Mouse (Mus musculus) heart, postnatal 10 days (tissue): ENCODE measurements around the gene Ei24. TPM values are rescaled to one million over a fixed set of nuclear protein-coding genes. Genes with fewer than 3 reads are reported as not detected.

Experiments
- DNase-seq, 2 experiments: peaks; one replicate each; pipeline ENCODE4 v3.0.0; 2021
- intact Hi-C: fragments of 180-260 bp; cut with DNase I; formaldehyde crosslinking; loops from one replicate; pipeline ENCODE4 v1.15.1; 2025
- total RNA-seq, 2 experiments: library from RNA; stranded (reverse); gene quantifications; 2 replicates each; pipeline ENCODE4 v1.2.3; 2021

Ei24 gene
- total RNA-seq, 2 experiments from 2014 or later = 102 to 108 TPM

DNA sequence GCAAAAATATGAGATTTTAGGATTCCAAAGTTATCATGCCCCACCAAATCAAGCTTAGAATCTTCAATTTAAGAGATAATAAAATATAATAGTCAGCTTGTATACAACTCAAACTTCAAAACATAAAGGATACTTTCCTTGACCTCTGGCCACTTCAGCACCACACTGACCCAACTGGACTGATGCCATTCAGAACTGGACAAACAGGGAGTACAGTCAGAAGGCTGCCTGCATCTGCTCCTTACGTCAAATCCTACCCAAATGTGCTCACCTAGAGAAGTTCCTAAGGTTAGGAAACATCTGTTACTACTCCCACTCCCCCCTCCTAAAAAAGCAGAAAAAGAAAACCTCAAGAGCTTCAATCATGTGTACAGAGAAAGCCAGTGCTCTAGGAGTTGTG lies 1.6 kb downstream of the Ei24 start:
- intact Hi-C loops = no loop called here
- DNase-seq = peak in 1 of 2 experiments; percentile 9

DNA sequence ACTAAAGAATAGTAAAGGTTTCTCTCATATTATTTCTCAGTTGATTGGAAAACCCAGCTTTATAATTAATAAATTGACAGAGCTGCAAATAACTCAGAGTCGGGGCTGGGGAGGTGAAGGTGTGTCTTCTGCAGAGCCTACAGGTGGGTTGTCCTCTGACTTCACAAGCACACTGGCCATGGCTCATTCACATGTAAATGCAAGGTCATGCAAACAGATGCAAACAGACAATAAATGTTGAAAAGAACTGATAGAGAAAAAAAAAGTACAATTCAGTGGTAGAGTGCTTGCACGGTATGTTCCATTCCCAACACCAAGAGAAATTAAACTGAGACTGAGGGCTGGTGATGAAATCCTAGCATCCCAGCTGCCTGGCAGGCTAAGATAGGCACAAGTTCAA lies 2.7 kb downstream of the Ei24 start:
- DNase-seq = no peak
- intact Hi-C loops = no loop called here

DNA sequence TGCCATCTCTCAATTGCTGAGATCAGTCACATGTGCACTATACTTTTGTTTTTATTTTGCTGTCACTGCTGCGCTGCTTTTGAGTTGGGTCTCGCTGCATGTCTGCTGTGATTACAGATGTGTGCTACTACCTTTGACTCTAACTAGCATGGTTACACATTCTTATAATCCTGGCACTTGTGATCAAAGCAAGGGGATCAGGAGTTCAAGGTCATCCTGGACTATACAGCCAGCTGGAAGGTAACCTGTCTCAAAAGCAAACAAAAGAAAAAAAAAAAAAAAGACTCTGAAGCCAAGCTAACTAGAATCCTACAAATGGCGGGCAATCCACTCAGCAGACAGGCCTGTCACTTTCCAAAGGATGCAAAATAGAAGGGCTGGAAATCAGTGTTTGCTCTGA lies 5.0 kb downstream of the Ei24 start:
- no peak for DNase-seq
- intact Hi-C loops = no loop called here

DNA sequence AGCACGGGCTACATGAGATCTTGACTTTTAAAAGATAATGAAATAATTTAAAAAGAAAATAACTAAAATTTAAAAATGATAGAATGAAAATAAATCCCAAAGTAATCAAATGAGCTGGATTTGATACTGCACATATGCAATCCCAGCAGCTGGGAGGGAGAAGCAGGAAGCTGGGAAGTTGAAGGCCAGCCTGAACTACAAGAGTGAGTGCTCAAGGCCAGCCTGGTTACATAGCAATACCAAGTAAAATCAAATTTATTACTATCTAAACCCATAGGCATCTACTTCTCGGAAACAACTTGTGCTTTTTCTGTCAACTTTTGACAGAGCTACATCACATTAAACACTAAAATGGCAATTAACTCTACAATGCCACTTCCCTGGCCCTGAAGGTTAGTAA lies 13.3 kb downstream of the Ei24 start:
- intact Hi-C loops = no loop called here
- DNase-seq = no peak

DNA sequence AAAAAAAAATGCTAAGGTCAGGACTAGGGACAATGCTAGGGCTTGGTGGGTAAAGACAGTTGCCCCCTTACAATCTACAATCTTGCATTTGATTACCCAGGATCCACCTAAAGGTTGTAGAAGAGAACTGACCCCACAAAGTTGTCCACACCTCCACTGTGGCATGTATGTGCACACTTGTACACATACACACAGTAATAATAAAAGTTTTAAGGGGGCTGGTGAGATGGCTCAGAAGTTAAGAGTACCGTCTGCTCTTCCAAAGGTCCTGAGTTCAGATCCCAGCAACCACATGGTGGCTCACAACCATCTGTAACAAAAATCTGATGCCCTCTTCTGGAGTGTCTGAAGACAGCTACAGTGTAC lies 28.2 kb downstream of the Ei24 start:
- intact Hi-C loops = no loop called here
- peak in 1 of 2 experiments; percentile 3 for DNase-seq

DNA sequence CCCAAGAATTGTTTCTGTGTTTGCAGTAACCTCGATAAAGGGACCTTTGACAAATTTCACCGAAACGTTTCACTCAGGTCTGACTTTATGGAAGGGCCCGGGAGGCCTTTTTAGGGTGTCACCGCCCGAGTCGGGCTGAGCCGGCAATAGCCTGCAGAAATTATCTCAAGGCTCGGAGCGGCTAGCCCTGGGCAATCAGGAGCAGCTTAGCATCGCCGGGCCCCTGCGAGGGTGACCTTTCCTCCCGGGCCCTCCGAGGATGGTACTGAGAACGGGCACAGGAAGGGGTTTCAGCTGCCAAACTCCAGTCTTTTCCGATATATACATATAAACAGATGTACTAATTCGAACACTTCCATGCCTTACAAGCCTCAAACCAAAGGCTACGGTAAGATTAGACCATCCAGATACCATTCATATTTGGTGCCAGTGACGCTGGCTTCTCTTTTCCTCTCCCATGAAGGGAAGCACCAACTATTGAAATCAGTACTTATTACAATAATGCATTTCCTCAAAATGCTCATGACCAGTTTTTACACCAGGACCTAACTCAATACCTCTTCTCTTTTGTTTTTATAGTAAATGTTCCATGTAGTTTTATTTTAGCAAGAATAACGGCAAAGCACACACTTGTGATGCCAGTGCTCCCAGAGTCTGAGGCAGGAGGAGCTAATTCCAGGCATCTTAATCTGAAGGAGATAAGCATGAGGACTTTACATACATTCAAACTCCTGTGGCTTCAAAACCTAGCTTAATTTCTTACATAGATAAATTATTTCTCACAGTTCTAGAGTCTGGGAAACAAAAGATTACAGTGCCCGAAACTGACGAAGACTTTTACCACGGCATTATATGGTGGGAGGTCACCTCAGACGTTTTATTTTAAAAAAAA lies 28.8 kb downstream of the Ei24 start:
- peak in 1 of 2 experiments; percentile 76 for DNase-seq
- intact Hi-C loops = loop anchor here (1.0 kb wide), 1 partner anchor 29 kb away; the partner anchor contains the start of gene Ei24

DNA sequence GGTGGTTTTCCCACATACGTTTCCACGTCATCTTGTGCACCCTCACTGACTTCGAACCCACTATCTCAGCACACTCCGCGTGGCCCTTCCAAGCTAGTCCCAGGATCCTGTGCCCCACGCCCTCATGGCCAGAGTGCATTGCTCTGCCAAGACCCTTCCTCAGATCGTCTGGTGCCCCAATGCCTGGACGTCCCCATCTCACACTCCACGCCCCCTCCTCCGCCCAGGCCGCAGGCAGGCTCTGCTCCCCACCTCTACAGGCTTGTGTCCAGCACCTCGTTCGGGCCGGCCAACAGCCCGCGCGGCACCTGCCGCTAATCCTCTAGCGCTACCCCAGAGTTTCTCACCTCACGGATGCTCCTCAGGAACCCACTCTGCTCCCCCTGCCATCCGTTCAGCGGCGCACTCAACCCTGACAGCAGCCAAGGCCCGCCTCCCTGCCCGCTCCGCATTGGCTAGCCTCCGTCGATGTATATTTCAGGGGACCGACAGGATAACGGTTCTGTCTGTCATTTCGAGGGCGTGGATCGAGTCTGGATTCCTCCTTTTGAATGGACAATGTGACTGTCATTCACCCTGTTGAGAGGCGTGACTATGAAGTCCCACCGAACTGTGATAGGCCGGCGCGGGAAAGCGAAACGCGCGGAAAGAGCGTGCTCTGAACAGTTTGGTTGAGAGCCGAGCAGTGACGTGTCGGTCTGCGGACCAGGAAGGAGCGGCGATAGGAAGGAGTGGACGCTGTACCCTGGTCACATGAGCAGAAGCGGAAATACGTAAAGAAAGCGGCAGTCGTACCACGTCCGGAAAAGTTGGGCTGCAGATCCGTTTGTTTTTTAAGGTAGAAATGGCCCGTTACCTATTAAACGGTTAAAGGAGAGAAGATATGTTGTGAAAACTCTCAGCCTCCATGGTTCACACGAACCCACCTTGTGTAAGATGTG lies 29.7 kb downstream of the Ei24 start, which contains the start of gene Stt3a:
Gene Stt3a, minus strand, starts transcription at position 477 of the 941 bp plus-strand sequence.
- intact Hi-C loops = loop anchor here (1.0 to 2.0 kb wide), 2 partner anchors 30 to 41 kb away; partner anchors contain the start of genes Chek1 and Ei24
- peak; percentile 100 for DNase-seq

DNA sequence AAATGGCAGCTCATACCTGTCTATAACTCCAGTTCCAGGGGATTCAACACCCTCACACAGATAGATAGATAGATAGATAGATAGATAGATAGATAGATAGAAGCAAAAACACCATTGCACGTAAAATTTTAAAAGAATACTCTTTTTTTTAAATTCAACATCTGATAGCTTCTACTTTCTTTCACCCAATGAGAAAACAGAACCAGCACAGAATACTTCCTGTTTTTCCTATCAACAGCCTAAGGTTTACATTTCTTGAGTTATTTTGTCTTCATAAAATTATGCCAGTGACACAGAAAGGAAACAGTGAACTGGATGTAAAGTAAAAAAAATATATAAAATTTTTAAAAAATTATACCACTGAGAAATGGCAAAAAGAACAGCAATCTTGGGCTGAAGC lies 32.8 kb downstream of the Ei24 start:
- no peak for DNase-seq
- intact Hi-C loops = no loop called here

Other genes with a start within 250 kb of the Ei24 start
- not detected for gene Gm17689, start 214.8 kb downstream of the Ei24 start, total RNA-seq
- gene A630095E13Rik, start 154.0 kb downstream of the Ei24 start, total RNA-seq = not detected
- gene Acrv1, start 104.2 kb downstream of the Ei24 start, total RNA-seq = not detected
- gene Chek1, start 70.3 kb downstream of the Ei24 start, total RNA-seq = 1 to 10 TPM; 4.2 to 9.1 TPM
- 100 to 1,000 TPM in 1 of 2 experiments, 10 to 100 TPM in 1; 99.5 to 102 TPM for gene Stt3a, start 29.7 kb downstream of the Ei24 start, total RNA-seq
- gene Fez1, start 24.5 kb upstream of the Ei24 start, total RNA-seq = 1 to 10 TPM; 2.0 to 2.1 TPM